ENCODE assay signal across 8 mouse cellular contexts in genomic region chr5:3516481-3517075, GRCm38 (mm10). TPM values are rescaled to one million over a fixed set of nuclear protein-coding genes. Genes with fewer than 3 reads are reported as not detected.
DNase-seq lines count a peak whose midpoint lies in the region; ATAC-seq lines count a peak whose summit lies in the region.

No protein-coding gene starts in this region.

- peaks cover 57% of the 10 kb centered on the region for H3K4me1 ChIP-seq in megakaryocyte, embryonic 14.5 days

- DNase-seq in spleen, postnatal 36 days (ENCODE audit: low spot score in 2 of 2), result peak; percentile 27 to 37
- DNase-seq in spleen, postnatal 14 days (ENCODE audit: low spot score in 2 of 2), result no peak
- peak; percentile 42 for DNase-seq in embryo, embryonic 10.5 days (ENCODE audit: low spot score)
- peak; percentile 23 to 74 for DNase-seq in layer of hippocampus, adult 18-20 months (ENCODE audit: low spot score in 2 of 2)
- peak; percentile 7 for DNase-seq in skeletal muscle tissue, adult 2 months (ENCODE audit: low read depth, low spot score)
- DNase-seq in gastrocnemius, postnatal 25 days, result no peak

- H3K36me3 ChIP-seq in megakaryocyte, embryonic 14.5 days (replicated peaks; ENCODE audit: low read length), result peaks cover 70% of the 10 kb centered on the region

- H3K9me3 ChIP-seq in megakaryocyte, embryonic 14.5 days, result no peaks in the 10 kb centered on the region

- H3K27me3 ChIP-seq in megakaryocyte, embryonic 14.5 days (replicated peaks), result no peaks in the 10 kb centered on the region

- peak overlapping the region; percentile 8 for H3K4me3 ChIP-seq in megakaryocyte, embryonic 14.5 days (replicated peaks)

- ATAC-seq in hematopoietic stem cell, adult 5-6 weeks (replicated peaks in 1 of 2; ENCODE audit: insufficient read depth in 1 of 2, low FRiP score in 2 of 2, low TSS enrichment in 1 of 2, low read depth in 1 of 2, poor library complexity in 2 of 2, severe bottlenecking in 2 of 2), result peak; percentile 41 to 47

RNA-seq across cellular contexts. Expression of gene Fam133b, which starts 27.1 kb away (rescaled TPM):
- total RNA-seq in hematopoietic stem cell, adult 5-6 weeks (2017), result 134 and 149 TPM in 2 replicates
- 10 to 100 TPM; 42.9 to 44.1 TPM for total RNA-seq in layer of hippocampus, adult 18-20 months (2021)
- 3.6 and 13.4 TPM in 2 replicates for polyA plus RNA-seq in megakaryocyte, embryonic 14.5 days (2012; ENCODE audit: insufficient read depth, low replicate concordance)
- 10 to 100 TPM; 12.4 to 14.3 TPM for total RNA-seq in gastrocnemius, postnatal 25 days (2021)

RNA-seq across cellular contexts. Expression of gene 1700109H08Rik, which starts 54.8 kb away (rescaled TPM):
- 15.4 and 25.7 TPM in 2 replicates for total RNA-seq in hematopoietic stem cell, adult 5-6 weeks (2017)
- total RNA-seq in layer of hippocampus, adult 18-20 months (2021), result 1 to 10 TPM; 4.7 to 4.9 TPM
- 1.0 TPM in 1 of 2 replicates, not detected in the other for polyA plus RNA-seq in megakaryocyte, embryonic 14.5 days (2012; ENCODE audit: insufficient read depth, low replicate concordance)
- 1 to 10 TPM; 3.2 to 4.2 TPM for total RNA-seq in gastrocnemius, postnatal 25 days (2021)

Comparison
In these comparisons a context has a peak if more than half of its experiments do, and no peak if none do; other contexts are left out.
1. DNase-seq: peak in spleen, postnatal 36 days (2 of 2), embryo, embryonic 10.5 days (single experiment), layer of hippocampus, adult 18-20 months (2 of 2) and skeletal muscle tissue, adult 2 months (single experiment); none in spleen, postnatal 14 days (0 of 2) and gastrocnemius, postnatal 25 days (single experiment).